Mouse (Mus musculus) forebrain, embryonic 13.5 days (tissue): ENCODE measurements at regions not wholly inside any gene's neighbourhood (a gene's known extent, or its start where the extent isn't known, plus 50 kb on each side); places are given as distances from the start of the nearest gene placed in this dataset.
A peak's percentile ranks its signal among the peaks of the same experiment; 100 is the strongest.
"Not testable (repeated sequence)": the region's sequence is repeated elsewhere in the genome, so short reads cannot be mapped to it uniquely, and the experiment has no call there.

Source experiments
- ATAC-seq: fragments of 200-750 bp; cut with Nextera tagmentation; 2 replicates; pipeline ENCODE4 v1.8.0; 2017
- H3K27ac ChIP-seq: fragments of 300-500 bp; sonication (generic); 2 replicates; pipeline ENCODE4 v1.5.1; 2015; ENCODE audit warnings: inconsistent platforms, mild to moderate bottlenecking, moderate library complexity
- H3K27me3 ChIP-seq: fragments of 300-500 bp; sonication (generic); 2 replicates; pipeline ENCODE4 v1.6.1; 2015; ENCODE audit warnings: mild to moderate bottlenecking, inconsistent platforms
- H3K36me3 ChIP-seq: fragments of 300-500 bp; sonication (generic); 2 replicates; pipeline ENCODE4 v1.6.1; 2015; ENCODE audit warnings: mild to moderate bottlenecking, inconsistent platforms; ENCODE audit not compliant: poor library complexity, severe bottlenecking
- H3K4me1 ChIP-seq: fragments of 300-500 bp; sonication (generic); 2 replicates; pipeline ENCODE4 v1.6.1; 2015; ENCODE audit warnings: inconsistent platforms
- H3K4me2 ChIP-seq: fragments of 300-500 bp; sonication (generic); 2 replicates; pipeline ENCODE4 v1.6.1; 2015; ENCODE audit warnings: inconsistent platforms, mild to moderate bottlenecking, moderate library complexity
- H3K4me3 ChIP-seq: fragments of 300-500 bp; sonication (generic); 2 replicates; pipeline ENCODE4 v1.5.1; 2015; ENCODE audit warnings: mild to moderate bottlenecking, inconsistent platforms
- H3K9ac ChIP-seq: fragments of 300-500 bp; sonication (generic); 2 replicates; pipeline ENCODE4 v1.6.1; 2015; ENCODE audit warnings: mild to moderate bottlenecking, inconsistent platforms
- H3K9me3 ChIP-seq: fragments of 300-500 bp; sonication (generic); replicated peaks from 2 replicates; pipeline ENCODE4 v1.6.1; 2016; ENCODE audit warnings: inconsistent platforms
- WGBS: fragments of 180-500 bp; shearing (Covaris S2); methylation state at CpG from one replicate; pipeline ENCODE4 v1.1.7; 2015; 5-methylcytosine and 5-hydroxymethylcytosine counted together

DNA sequence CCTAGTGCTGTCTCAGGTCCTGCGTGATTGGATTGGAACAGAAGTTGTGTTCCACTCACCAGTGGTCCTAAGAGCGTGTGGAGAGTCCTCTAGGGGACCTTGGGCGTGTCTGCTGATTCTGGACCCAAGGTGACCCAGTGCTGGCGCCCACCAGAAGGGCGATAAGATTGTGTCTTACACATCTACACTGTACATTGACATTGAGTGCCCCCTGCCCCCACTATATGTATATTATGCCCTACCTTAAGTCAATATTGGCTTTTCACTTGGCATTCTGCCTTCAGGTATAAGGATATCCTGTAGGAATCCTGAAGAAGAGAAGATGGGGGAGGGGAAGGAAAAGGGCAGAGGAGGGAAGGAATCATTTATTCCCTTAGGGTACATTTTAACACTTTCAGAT, 260.2 kb upstream of the Rgs17 start:
- Histone ChIP-seq H3K9ac (no peak overlapping the region), H3K4me2 (no peak overlapping the region), H3K27me3 (no peaks in the 10 kb centered on the region), H3K9me3 (no peaks in the 10 kb centered on the region), H3K27ac (no peak overlapping the region), H3K36me3 (no peaks in the 10 kb centered on the region), H3K4me3 (no peak overlapping the region), H3K4me1 (no peaks in the 10 kb centered on the region)
- WGBS, result 90% methylated on average over 5 of the region's 5 CpGs
- ATAC-seq, result no peak

GRCm38 (mm10) chr10:6164311-6164710, 242.1 kb upstream of the Rgs17 start:
- ATAC-seq, H3K9me3 ChIP-seq, H3K27me3 ChIP-seq, H3K9ac ChIP-seq, H3K36me3 ChIP-seq, H3K4me1 ChIP-seq, H3K4me3 ChIP-seq, H3K4me2 ChIP-seq, H3K27ac ChIP-seq: not testable (repeated sequence)
- 0% methylated on average over 1 of the region's 1 CpGs for WGBS

DNA sequence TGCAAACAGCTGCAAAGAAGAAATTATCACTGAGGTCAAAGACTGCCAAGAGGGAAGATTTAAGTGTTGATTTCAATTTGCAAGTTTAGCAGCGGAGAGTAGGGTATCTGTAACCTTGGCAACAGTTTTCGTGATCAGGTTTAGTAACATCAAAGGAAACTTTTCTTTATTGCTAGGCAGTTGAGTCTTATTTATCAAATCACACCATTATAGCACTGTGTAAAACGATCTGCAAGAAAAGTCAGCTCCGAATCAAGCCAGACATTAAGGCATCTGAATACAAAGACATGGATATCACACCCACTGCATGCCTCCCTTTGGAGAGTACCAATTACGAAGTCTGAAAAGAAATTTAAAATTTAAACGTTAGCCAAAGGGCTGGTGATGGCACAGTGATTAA, 234.7 kb upstream of the Rgs17 start:
- H3K9me3 ChIP-seq, result no peaks in the 10 kb centered on the region
- 57% methylated on average over 6 of the region's 6 CpGs for WGBS
- no peaks in the 10 kb centered on the region for H3K27me3 ChIP-seq
- no peak overlapping the region for H3K4me2 ChIP-seq
- H3K4me3 ChIP-seq, result no peak overlapping the region
- no peak overlapping the region for H3K9ac ChIP-seq
- H3K4me1 ChIP-seq, result no peaks in the 10 kb centered on the region
- ATAC-seq, result no peak
- no peaks in the 10 kb centered on the region for H3K36me3 ChIP-seq
- no peak overlapping the region for H3K27ac ChIP-seq

DNA sequence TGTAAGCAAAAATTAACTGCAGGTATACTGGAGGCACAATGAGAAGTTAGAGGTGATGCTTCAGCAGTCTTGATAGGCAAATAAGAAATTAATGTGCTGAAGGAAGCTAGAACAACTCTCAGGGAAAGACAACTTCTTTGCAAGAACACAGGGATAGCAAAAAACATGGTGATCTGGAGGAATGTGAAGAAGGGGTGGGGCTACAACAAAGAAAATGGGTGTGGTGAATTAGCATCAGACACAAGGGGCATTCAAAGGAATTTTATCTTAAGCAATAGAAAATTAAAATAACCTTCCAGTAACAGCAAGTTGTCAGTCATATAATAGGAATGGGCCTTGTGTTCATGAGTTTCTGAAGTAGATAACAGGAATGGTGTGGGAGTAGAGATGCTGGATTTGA, 211.9 kb upstream of the Rgs17 start:
- H3K4me2 ChIP-seq, result no peak overlapping the region
- no peak for ATAC-seq
- H3K9me3 ChIP-seq, result no peaks in the 10 kb centered on the region
- no peak overlapping the region for H3K27ac ChIP-seq
- no peak overlapping the region for H3K9ac ChIP-seq
- H3K36me3 ChIP-seq, result no peaks in the 10 kb centered on the region
- no peaks in the 10 kb centered on the region for H3K27me3 ChIP-seq
- no peak overlapping the region for H3K4me3 ChIP-seq
- no peaks in the 10 kb centered on the region for H3K4me1 ChIP-seq

DNA sequence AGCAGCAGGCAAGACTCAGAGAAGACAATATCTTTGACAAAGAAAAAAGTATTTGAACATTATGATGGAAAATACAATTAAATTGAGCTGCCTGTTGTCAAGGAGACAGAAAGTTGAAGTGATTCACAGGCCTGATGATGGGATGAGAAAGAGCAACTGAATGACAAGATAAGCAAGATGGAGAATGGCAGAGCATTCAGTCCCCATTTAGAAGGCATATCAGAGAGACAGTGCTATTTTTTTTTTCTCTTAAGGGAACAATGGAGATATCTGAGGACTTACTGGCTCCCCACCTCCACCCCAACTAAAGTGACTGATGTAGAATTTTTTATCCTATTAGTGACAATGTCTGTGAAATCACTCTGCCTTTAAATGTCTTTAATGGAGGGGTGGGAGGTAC, 202.2 kb upstream of the Rgs17 start:
- H3K4me3 ChIP-seq, H3K4me2 ChIP-seq, H3K27me3 ChIP-seq, H3K27ac ChIP-seq, H3K4me1 ChIP-seq, H3K36me3 ChIP-seq, H3K9me3 ChIP-seq, H3K9ac ChIP-seq: not testable (repeated sequence)
- ATAC-seq, result peak; percentile 43; the same call in 1 of the 2 replicates

GRCm38 (mm10) chr10:6114883-6115622, 192.9 kb upstream of the Rgs17 start:
- 64% methylated on average over 7 of the region's 7 CpGs for WGBS
- H3K4me2 ChIP-seq, result no peak overlapping the region
- no peaks in the 10 kb centered on the region for H3K4me1 ChIP-seq
- H3K27me3 ChIP-seq, result no peaks in the 10 kb centered on the region
- no peaks in the 10 kb centered on the region for H3K36me3 ChIP-seq
- peak; percentile 94 for ATAC-seq
- no peaks in the 10 kb centered on the region for H3K9me3 ChIP-seq
- no peak overlapping the region for H3K27ac ChIP-seq
- H3K9ac ChIP-seq, result no peak overlapping the region
- no peak overlapping the region for H3K4me3 ChIP-seq
